Mouse (Mus musculus): ENCODE measurements at regions not wholly inside any gene's neighbourhood (a gene's known extent, or its start where the extent isn't known, plus 50 kb on each side); places are given as distances from the start of the nearest gene placed in this dataset.
A peak's percentile ranks its signal among the peaks of the same experiment; 100 is the strongest.

DNA sequence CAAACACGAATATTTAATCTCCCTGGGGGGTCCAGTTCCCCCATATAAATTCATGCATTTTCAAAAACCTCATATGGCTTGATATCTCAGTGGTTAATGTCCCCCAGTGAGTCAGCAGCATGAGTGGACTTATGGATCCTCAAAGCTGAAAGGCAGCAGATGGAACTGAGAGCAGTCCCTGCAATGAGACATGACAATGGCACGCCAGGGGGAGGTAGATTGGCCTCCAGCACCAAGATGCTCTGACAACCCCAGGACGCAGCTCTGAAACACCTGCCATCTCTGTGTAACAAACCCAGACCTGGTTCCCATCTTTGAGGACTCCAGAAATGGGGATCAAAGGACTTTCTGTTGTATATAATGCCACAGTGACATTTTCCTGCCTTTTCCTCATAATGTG is 210.6 kb upstream of the Lmcd1 start:
- Histone ChIP-seq H3K9me3 (ENCODE audit: control insufficient read depth) (no peaks in the 10 kb centered on the region), H3K27me3 (replicated peaks; ENCODE audit: control insufficient read depth, insufficient read depth, low read length) (no peaks in the 10 kb centered on the region), H3K4me1 (replicated peaks; ENCODE audit: control insufficient read depth, insufficient read depth, low read length) (no peaks in the 10 kb centered on the region), H3K4me3 (ENCODE audit: low read depth, low read length) (no peak overlapping the region), H3K9ac (ENCODE audit: low read depth, low read length) (no peak overlapping the region), H3K36me3 (ENCODE audit: control insufficient read depth, insufficient read depth) (no peaks in the 10 kb centered on the region), H3K4me2 (replicated peaks; ENCODE audit: low read depth) (no peak overlapping the region), H3K27ac (ENCODE audit: low read depth, low read length) (no peak overlapping the region)
- no peak for ATAC-seq
- no peak for TF ChIP-seq CTCF (IDR thresholded peaks at IDR 0.05; ENCODE audit: low read depth)
- 60% methylated on average over 3 of the region's 3 CpGs for WGBS

DNA sequence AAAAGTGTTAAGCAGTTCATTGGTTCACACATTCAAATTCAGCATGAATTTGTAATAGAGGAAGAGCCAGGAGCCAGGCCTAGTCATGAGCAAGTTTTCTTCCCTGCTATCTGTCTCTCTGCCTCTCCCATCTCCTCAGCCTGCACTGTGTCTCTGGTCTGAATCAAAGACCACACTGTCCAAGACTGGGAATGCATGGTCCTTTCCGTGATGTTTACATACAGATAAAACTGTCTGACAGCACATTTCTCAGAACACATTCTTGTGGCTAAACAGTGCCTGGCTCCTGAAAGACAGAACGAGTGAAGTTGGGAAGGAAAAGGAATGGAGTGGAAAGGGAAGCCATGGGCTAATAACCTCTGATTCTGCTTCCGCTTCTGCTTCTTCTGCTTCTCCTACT is 183.0 kb upstream of the Lmcd1 start:
- ATAC-seq: no peak
- H3K4me1 ChIP-seq (replicated peaks; ENCODE audit: control insufficient read depth, insufficient read depth, low read length): no peaks in the 10 kb centered on the region
- no peak overlapping the region for H3K9ac ChIP-seq (ENCODE audit: low read depth, low read length)
- H3K4me3 ChIP-seq (ENCODE audit: low read depth, low read length): no peak overlapping the region
- no peak overlapping the region for H3K27ac ChIP-seq (ENCODE audit: low read depth, low read length)
- no peaks in the 10 kb centered on the region for H3K27me3 ChIP-seq (replicated peaks; ENCODE audit: control insufficient read depth, insufficient read depth, low read length)
- H3K4me2 ChIP-seq (replicated peaks; ENCODE audit: low read depth): no peak overlapping the region
- no peaks in the 10 kb centered on the region for H3K9me3 ChIP-seq (ENCODE audit: control insufficient read depth)
- no peaks in the 10 kb centered on the region for H3K36me3 ChIP-seq (ENCODE audit: control insufficient read depth, insufficient read depth)
- WGBS: 58% methylated on average over 3 of the region's 3 CpGs
- no peak for TF ChIP-seq CTCF (IDR thresholded peaks at IDR 0.05; ENCODE audit: low read depth)

DNA sequence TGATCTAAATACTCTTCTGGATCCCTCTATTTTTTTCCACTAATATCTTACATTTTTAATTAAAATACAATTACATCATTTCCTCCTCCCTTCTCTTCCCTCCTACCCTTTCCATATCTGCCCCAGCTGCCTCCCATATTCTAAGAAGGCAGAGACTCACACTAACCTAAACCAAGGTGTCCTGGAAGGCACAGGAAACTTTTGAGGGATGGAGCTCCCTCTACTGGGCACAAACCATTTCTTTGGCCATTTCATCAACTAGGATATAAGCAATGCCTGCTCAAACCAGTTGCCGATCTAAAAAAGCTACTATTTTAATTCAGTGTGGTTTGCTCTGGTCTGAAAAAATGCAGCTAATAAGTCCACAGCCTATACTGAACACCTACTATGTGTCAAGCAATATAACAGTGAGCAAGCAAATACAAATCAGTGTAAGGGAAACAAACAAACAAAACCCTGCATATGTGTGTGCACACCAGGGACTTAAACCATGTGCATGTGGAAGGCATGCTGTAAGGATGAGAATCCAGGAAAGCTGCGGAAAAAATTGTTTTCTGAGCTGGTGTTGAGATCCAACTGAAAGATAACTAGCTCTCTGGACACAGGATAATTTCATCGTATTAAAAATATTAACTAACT is 182.3 kb upstream of the Lmcd1 start:
- no peaks in the 10 kb centered on the region for H3K36me3 ChIP-seq (ENCODE audit: control insufficient read depth, insufficient read depth)
- no peak overlapping the region for H3K27ac ChIP-seq (ENCODE audit: low read depth, low read length)
- no peak overlapping the region for H3K4me2 ChIP-seq (replicated peaks; ENCODE audit: low read depth)
- TF ChIP-seq CTCF (IDR thresholded peaks at IDR 0.05; ENCODE audit: low read depth): peak; percentile 72
- WGBS: 60% methylated on average over 3 of the region's 3 CpGs
- H3K4me1 ChIP-seq (replicated peaks; ENCODE audit: control insufficient read depth, insufficient read depth, low read length): no peaks in the 10 kb centered on the region
- no peaks in the 10 kb centered on the region for H3K27me3 ChIP-seq (replicated peaks; ENCODE audit: control insufficient read depth, insufficient read depth, low read length)
- no peaks in the 10 kb centered on the region for H3K9me3 ChIP-seq (ENCODE audit: control insufficient read depth)
- no peak for ATAC-seq
- no peak overlapping the region for H3K9ac ChIP-seq (ENCODE audit: low read depth, low read length)
- H3K4me3 ChIP-seq (ENCODE audit: low read depth, low read length): no peak overlapping the region

DNA sequence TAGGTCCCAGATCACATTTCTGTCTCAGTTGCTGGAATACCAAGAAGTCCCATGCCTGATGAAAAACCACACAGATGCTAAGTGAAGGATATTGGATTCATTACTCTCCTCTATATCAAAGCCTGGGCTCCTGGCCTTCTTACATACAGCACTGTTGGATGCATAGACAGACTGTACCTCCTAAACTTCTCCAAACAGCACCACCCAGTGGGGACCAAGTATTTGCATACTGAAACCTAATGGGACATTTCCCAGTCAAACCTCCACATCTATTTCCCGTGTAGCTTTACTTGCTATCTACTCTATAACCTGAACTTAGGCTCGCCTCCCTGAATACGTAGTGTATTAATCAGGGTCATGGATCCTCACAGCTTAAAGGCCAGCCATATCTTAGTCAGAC is 180.3 kb upstream of the Lmcd1 start:
- no peak overlapping the region for H3K27ac ChIP-seq (ENCODE audit: low read depth, low read length)
- 77% methylated on average over 3 of the region's 3 CpGs for WGBS
- no peak for ATAC-seq
- H3K27me3 ChIP-seq (replicated peaks; ENCODE audit: control insufficient read depth, insufficient read depth, low read length): no peaks in the 10 kb centered on the region
- H3K36me3 ChIP-seq (ENCODE audit: control insufficient read depth, insufficient read depth): no peaks in the 10 kb centered on the region
- H3K9ac ChIP-seq (ENCODE audit: low read depth, low read length): no peak overlapping the region
- no peaks in the 10 kb centered on the region for H3K4me1 ChIP-seq (replicated peaks; ENCODE audit: control insufficient read depth, insufficient read depth, low read length)
- TF ChIP-seq CTCF (IDR thresholded peaks at IDR 0.05; ENCODE audit: low read depth): peak; percentile 42
- no peaks in the 10 kb centered on the region for H3K9me3 ChIP-seq (ENCODE audit: control insufficient read depth)
- H3K4me3 ChIP-seq (ENCODE audit: low read depth, low read length): no peak overlapping the region
- no peak overlapping the region for H3K4me2 ChIP-seq (replicated peaks; ENCODE audit: low read depth)

DNA sequence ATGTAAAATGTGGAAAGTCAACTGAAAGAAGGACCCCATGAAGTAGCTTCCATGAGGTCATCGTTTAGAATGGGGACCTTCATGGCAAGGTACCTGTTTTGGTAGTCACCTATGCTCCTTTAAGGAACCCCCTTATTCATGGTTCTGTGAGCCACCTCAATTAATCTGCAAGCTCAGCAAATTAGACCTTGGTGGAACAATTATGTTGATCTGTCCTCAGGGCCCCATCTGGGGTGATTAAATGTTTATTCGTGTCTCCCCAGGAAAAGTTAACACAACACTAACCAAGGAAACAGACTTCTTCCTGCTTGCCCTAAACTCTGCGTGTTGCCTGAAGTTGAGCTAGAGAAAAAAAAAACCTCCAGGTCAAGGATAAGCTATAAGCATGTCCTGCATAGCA is 175.9 kb upstream of the Lmcd1 start:
- Histone ChIP-seq H3K4me2 (replicated peaks; ENCODE audit: low read depth) (no peak overlapping the region), H3K9me3 (ENCODE audit: control insufficient read depth) (no peaks in the 10 kb centered on the region), H3K4me1 (replicated peaks; ENCODE audit: control insufficient read depth, insufficient read depth, low read length) (no peaks in the 10 kb centered on the region), H3K36me3 (ENCODE audit: control insufficient read depth, insufficient read depth) (no peaks in the 10 kb centered on the region), H3K9ac (ENCODE audit: low read depth, low read length) (no peak overlapping the region), H3K27ac (ENCODE audit: low read depth, low read length) (no peak overlapping the region), H3K27me3 (replicated peaks; ENCODE audit: control insufficient read depth, insufficient read depth, low read length) (no peaks in the 10 kb centered on the region), H3K4me3 (ENCODE audit: low read depth, low read length) (no peak overlapping the region)
- no peak for TF ChIP-seq CTCF (IDR thresholded peaks at IDR 0.05; ENCODE audit: low read depth)
- ATAC-seq: no peak
- 74% methylated on average over 3 of the region's 3 CpGs for WGBS

DNA sequence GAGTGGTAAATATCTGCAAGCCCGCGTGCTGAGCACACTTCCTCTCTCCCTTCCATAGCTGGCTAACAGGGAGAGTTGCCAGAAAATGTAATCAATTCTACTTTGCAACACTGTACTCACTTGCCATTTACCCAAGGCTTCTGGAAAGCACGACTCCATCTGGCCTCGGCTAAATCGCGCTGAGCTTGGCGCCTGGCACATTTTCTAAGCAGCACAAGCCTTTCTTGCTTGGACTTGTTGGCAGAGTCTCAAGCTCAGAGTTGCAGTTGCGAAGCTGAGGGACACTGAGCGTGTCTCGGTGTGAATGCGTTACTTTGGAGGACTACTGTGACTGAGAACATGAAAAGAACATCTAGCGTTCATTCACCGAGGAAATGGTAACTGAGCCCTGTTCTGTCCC is 164.9 kb upstream of the Lmcd1 start:
- H3K9me3 ChIP-seq (ENCODE audit: control insufficient read depth): no peaks in the 10 kb centered on the region
- H3K4me3 ChIP-seq (ENCODE audit: low read depth, low read length): no peak overlapping the region
- H3K9ac ChIP-seq (ENCODE audit: low read depth, low read length): no peak overlapping the region
- TF ChIP-seq CTCF (IDR thresholded peaks at IDR 0.05; ENCODE audit: low read depth): no peak
- no peak overlapping the region for H3K4me2 ChIP-seq (replicated peaks; ENCODE audit: low read depth)
- no peaks in the 10 kb centered on the region for H3K4me1 ChIP-seq (replicated peaks; ENCODE audit: control insufficient read depth, insufficient read depth, low read length)
- 86% methylated on average over 13 of the region's 13 CpGs for WGBS
- ATAC-seq: no peak
- no peaks in the 10 kb centered on the region for H3K36me3 ChIP-seq (ENCODE audit: control insufficient read depth, insufficient read depth)
- no peak overlapping the region for H3K27ac ChIP-seq (ENCODE audit: low read depth, low read length)
- no peaks in the 10 kb centered on the region for H3K27me3 ChIP-seq (replicated peaks; ENCODE audit: control insufficient read depth, insufficient read depth, low read length)

DNA sequence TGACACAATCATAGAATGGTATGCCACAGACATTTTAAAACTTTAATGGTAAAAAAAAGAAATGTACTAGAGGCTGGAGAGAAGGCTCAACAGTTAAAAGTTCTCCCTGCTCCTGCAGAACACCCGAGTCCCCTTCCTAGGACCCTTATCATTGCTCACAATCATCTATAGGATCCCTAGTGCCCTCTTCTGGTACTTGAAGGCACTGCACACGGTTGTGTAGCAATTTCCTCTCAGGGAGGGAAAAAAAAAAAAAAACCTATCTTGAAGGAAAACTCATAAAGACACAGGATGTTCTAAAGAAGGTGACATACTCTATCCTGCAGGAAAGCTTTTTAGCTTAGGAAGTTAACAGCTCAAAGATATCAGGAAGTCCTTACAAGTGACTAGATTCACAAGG is 154.4 kb upstream of the Lmcd1 start:
- no peak for ATAC-seq
- H3K27me3 ChIP-seq (replicated peaks; ENCODE audit: control insufficient read depth, insufficient read depth, low read length): no peaks in the 10 kb centered on the region
- H3K27ac ChIP-seq (ENCODE audit: low read depth, low read length): no peak overlapping the region
- H3K36me3 ChIP-seq (ENCODE audit: control insufficient read depth, insufficient read depth): no peaks in the 10 kb centered on the region
- no peak overlapping the region for H3K9ac ChIP-seq (ENCODE audit: low read depth, low read length)
- TF ChIP-seq CTCF (IDR thresholded peaks at IDR 0.05; ENCODE audit: low read depth): peak; percentile 33; the same call in 1 of the 2 replicates
- no peaks in the 10 kb centered on the region for H3K9me3 ChIP-seq (ENCODE audit: control insufficient read depth)
- H3K4me3 ChIP-seq (ENCODE audit: low read depth, low read length): no peak overlapping the region
- no peaks in the 10 kb centered on the region for H3K4me1 ChIP-seq (replicated peaks; ENCODE audit: control insufficient read depth, insufficient read depth, low read length)
- H3K4me2 ChIP-seq (replicated peaks; ENCODE audit: low read depth): no peak overlapping the region
- WGBS: 34% methylated on average over 2 of the region's 2 CpGs
